Mouse (Mus musculus) bone marrow, adult 2 months (tissue): ENCODE measurements around the gene Ankrd60. TPM values are rescaled to one million over a fixed set of nuclear protein-coding genes. Genes with fewer than 3 reads are reported as not detected.

Source experiments
- H3K27ac ChIP-seq: fragments of 200-500 bp; 2 replicates; pipeline ENCODE4 v1.5.1; 2012; ENCODE audit warnings: low read depth, mild to moderate bottlenecking, control low read depth, inconsistent platforms, low read length; ENCODE audit not compliant: control insufficient read depth, poor library complexity, insufficient read depth
- H3K4me1 ChIP-seq: fragments of 200-500 bp; 2 replicates; pipeline ENCODE4 v1.6.1; 2011; ENCODE audit warnings: low read length; ENCODE audit not compliant: control insufficient read depth, insufficient read depth
- H3K4me3 ChIP-seq: fragments of 200-500 bp; replicated peaks from 2 replicates; pipeline ENCODE3; 2011; ENCODE audit warnings: mild to moderate bottlenecking, low read depth, low read length, control low read depth; ENCODE audit not compliant: control insufficient read depth
- CTCF ChIP-seq: fragments of 200-500 bp; IDR thresholded peaks from 2 replicates; pipeline ENCODE4 v1.5.1; 2011; ENCODE audit warnings: low read length, control low read depth; ENCODE audit not compliant: control insufficient read depth, insufficient read depth
- POLR2A ChIP-seq: fragments of 200-500 bp; IDR thresholded peaks from 2 replicates; pipeline ENCODE4 v1.6.1; 2011; ENCODE audit warnings: low read depth, mild to moderate bottlenecking, control low read depth, low read length, borderline replicate concordance; ENCODE audit not compliant: control insufficient read depth
- WGBS: fragments of 180-500 bp; shearing (Covaris S2); methylation state at CpG from one replicate; pipeline ENCODE4 v1.1.7; 2018; 5-methylcytosine and 5-hydroxymethylcytosine counted together
- polyA plus RNA-seq: library from polyadenylated mRNA; stranded (reverse); fragments of >200 nt; gene quantifications from 2 replicates; pipeline ENCODE4 v1.2.4, GENCODE M21; 2011; ENCODE audit warnings: low replicate concordance; ENCODE audit not compliant: missing spikeins, insufficient read depth, insufficient read length

Ankrd60 gene
- polyA plus RNA-seq, 1 experiment, result not detected

DNA sequence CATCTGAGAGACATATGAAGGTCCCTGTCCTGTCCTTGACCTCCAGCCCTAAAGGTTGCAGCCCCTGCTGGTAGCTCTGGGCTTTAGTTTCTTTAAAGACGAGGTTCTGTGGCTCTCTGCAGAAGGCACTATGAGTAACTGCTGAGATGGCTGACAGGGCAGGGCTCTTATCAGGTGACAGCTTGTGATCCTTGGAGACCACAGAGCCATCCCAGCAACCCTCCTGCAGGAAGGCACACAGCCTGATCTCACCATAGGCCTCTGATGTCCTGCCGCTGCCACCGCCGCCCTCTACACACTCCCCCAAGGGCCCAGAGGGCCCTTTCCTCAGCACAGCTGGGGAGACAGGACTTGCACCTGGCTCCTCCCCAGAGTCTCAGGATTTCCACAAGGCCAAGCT, 36.4 kb downstream of the Ankrd60 start:
- WGBS, result 64% methylated on average over 4 of the region's 4 CpGs
- TF ChIP-seq CTCF (no peak), POLR2A (no peak)

DNA sequence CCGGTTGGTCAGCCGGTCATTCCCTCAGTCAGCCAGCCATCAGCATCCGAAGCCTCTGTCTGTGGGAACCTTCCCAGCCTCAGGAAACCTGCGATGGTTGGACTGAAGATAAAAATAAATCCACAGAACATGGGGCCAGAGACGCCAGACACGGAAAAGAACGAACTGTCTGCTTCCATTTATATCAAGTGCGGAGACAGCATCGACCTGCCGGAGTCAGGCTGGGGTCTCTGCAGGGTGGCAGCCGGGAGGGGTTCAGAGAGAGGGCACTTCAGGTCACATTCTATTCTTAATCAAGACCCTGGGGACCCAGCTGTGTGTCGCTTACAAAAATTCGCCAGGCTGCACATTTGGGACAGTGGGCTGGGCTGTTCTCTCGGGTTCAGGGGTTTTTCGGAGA, 38.4 kb downstream of the Ankrd60 start:
- Histone ChIP-seq H3K27ac (no peak overlapping the region), H3K4me3 (no peak overlapping the region), H3K4me1 (no peaks in the 10 kb centered on the region; the same call in 1 of the 2 replicates)
- TF ChIP-seq POLR2A (no peak), CTCF (no peak)
- 75% methylated on average over 15 of the region's 15 CpGs for WGBS

More for the DNA sequence above, 36.4 kb downstream of the Ankrd60 start:
- no peak overlapping the region for H3K4me3 ChIP-seq
- H3K27ac ChIP-seq, result no peak overlapping the region
- no peaks in the 10 kb centered on the region; the same call in 1 of the 2 replicates for H3K4me1 ChIP-seq

GRCm38 (mm10) chr2:173535886-173536285, 42.3 kb downstream of the Ankrd60 start:
- no peak overlapping the region for H3K27ac ChIP-seq
- no peak overlapping the region for H3K4me3 ChIP-seq
- 77% methylated on average over 9 of the region's 9 CpGs for WGBS
- H3K4me1 ChIP-seq, result no peaks in the 10 kb centered on the region; the same call in 1 of the 2 replicates
- TF ChIP-seq CTCF (no peak), POLR2A (no peak)

DNA sequence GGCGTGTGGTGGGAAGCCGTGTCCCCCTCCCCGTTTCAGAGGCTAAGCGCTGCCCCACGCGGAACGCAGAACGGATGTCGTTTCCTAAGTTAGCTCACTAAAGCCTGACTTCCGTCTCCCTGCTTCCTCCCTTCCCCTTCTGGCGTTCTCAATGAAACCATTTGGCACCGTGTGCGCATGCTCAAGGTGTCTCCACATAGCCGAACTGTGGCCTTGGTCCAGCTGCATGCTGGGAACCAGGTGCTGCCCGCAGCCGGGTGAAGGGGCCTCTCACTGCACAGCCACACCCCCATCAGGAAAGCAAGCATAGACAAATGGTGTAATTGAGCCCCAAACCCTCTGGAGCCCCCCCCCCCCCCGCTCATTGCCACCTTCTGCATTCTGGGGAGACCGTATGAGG, 42.8 kb downstream of the Ankrd60 start:
- Histone ChIP-seq H3K4me1 (no peaks in the 10 kb centered on the region; the same call in 1 of the 2 replicates), H3K4me3 (no peak overlapping the region), H3K27ac (no peak overlapping the region)
- 76% methylated on average over 18 of the region's 18 CpGs for WGBS
- no peak for TF ChIP-seq POLR2A
- no peak for TF ChIP-seq CTCF

DNA sequence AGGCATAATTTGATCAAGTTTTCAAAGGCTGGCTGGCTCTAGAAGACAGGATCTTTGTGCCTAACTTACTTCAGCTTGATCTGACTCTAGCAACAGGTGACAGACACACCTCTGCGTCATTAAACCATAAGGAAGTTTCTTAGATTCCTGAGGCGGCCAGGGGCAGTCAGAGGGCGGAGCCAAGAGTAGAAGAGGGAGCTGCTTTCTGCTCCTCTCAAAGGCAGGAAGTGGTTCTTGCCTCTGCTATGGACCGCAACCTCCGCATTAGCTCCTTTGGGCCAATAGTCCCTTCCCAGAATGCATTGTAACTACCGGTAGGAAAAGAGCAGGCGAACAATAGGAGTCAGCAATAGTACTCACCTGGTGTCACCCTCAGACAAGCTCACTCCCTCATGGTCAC, 43.6 kb downstream of the Ankrd60 start:
- WGBS, result 9% methylated on average over 7 of the region's 7 CpGs
- H3K27ac ChIP-seq, result no peak overlapping the region
- H3K4me1 ChIP-seq, result no peaks in the 10 kb centered on the region; the same call in 1 of the 2 replicates
- TF ChIP-seq CTCF (no peak), POLR2A (no peak)
- H3K4me3 ChIP-seq, result no peak overlapping the region

GRCm38 (mm10) chr2:173532711-173533462, 45.3 kb downstream of the Ankrd60 start:
- H3K27ac ChIP-seq, result no peak overlapping the region
- TF ChIP-seq POLR2A, result no peak
- H3K4me3 ChIP-seq, result no peak overlapping the region
- WGBS, result 77% methylated on average over 15 of the region's 15 CpGs
- H3K4me1 ChIP-seq, result peaks cover 1% of the 10 kb centered on the region; the same call in 1 of the 2 replicates

DNA sequence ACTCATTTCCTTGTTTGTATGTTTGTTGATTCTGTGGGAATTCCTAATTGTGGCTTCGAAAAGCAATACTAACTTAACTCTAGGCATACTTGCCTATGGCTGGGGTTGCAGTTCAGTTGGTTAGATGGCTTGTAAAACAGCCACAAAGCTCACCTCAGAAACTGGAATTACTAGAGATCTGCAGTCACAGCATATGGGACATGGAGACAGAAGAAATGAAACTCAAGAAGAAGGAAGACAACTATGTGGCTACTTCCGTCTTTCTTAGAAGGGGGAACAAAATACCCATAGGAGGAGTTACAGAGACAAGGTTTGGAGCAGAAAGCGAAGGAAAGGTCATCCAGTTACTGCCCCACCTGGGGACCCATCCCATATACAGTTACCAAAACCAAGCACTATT, 49.7 kb downstream of the Ankrd60 start:
- H3K4me1 ChIP-seq, result peaks cover 1% of the 10 kb centered on the region; the same call in 1 of the 2 replicates
- 39% methylated on average over 3 of the region's 3 CpGs for WGBS
- no peak overlapping the region for H3K4me3 ChIP-seq
- no peak overlapping the region for H3K27ac ChIP-seq
- TF ChIP-seq POLR2A, result no peak
- TF ChIP-seq CTCF, result no peak

DNA sequence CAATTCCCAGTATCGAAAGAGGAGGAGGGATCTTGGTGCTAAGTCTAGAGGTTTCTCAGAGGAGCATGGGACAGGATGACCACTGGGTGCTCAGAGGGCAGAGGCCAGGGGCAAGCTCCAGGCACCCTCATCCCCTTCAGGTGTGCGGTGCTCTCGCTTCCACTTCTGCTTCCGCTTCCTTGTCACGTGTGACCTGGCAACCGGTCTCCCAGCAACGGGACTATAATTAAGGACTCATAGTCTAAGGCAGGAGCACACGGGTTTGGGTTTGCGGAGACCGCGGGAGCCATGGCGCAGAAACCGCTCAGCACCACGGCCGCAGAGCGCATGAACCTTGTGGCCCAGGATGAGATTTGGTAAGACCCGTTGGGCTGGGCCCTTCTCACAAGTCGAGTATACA, 55.8 kb downstream of the Ankrd60 start, which contains the start of gene 1700021F07Rik:
TSS of gene 1700021F07Rik (plus strand) at position 211 of the 400 bp plus-strand sequence.
- TF ChIP-seq CTCF (no peak), POLR2A (no peak)
- Histone ChIP-seq H3K27ac (no peak within 1 kb of the TSS), H3K4me3 (no peak within 1 kb of the TSS), H3K4me1 (no peaks in the 10 kb centered on the region)
- 87% methylated on average over 18 of the region's 18 CpGs for WGBS

Other genes starting within 250 kb of the Ankrd60 start
- gene 1700021F07Rik, start 55.8 kb downstream of the Ankrd60 start, polyA plus RNA-seq, result not detected in 2 replicates
- 8.1 and 9.7 TPM in 2 replicates for gene Rab22a, start 81.4 kb upstream of the Ankrd60 start, polyA plus RNA-seq
- not detected in 2 replicates for gene 1700010B08Rik, start 141.1 kb upstream of the Ankrd60 start, polyA plus RNA-seq
- gene Vapb, start 159.1 kb upstream of the Ankrd60 start, polyA plus RNA-seq, result 10.6 and 24.6 TPM in 2 replicates